Mouse (Mus musculus) liver (tissue): ENCODE results near the gene P2rx4.

ENCODE experiments used
- DNase-seq: peaks from one replicate; pipeline ENCODE4 v3.0.0-alpha.2; 2020; ENCODE audit warnings: mixed read lengths

Gene P2rx4

GRCm38 (mm10) chr5:122763271-122764031 lies 56.1 kb downstream of the P2rx4 start:
- DNase-seq: no peak

GRCm38 (mm10) chr5:122764032-122764464 lies 56.7 kb downstream of the P2rx4 start:
- DNase-seq: peak; percentile 56

GRCm38 (mm10) chr5:122767283-122767682 lies 59.9 kb downstream of the P2rx4 start:
- DNase-seq: no peak

GRCm38 (mm10) chr5:122769101-122769568 lies 61.8 kb downstream of the P2rx4 start:
- peak; percentile 69 for DNase-seq

- DNase-seq: no peak
Observed at GRCm38 (mm10) chr5:122770304-122770703, 63.0 kb downstream of the P2rx4 start.

- peak; percentile 39 for DNase-seq
Observed at GRCm38 (mm10) chr5:122770806-122771261, 63.5 kb downstream of the P2rx4 start.

- DNase-seq: no peak
Observed at GRCm38 (mm10) chr5:122771428-122771827, 64.1 kb downstream of the P2rx4 start.

- DNase-seq: no peak
Observed at GRCm38 (mm10) chr5:122773756-122774155, 66.4 kb downstream of the P2rx4 start.

GRCm38 (mm10) chr5:122774743-122775611 lies 67.6 kb downstream of the P2rx4 start:
- DNase-seq: peak; percentile 80

- DNase-seq: no peak
Observed at GRCm38 (mm10) chr5:122775646-122776286, 68.4 kb downstream of the P2rx4 start.

- no peak for DNase-seq
Observed at GRCm38 (mm10) chr5:122777322-122777721, 70.0 kb downstream of the P2rx4 start.

GRCm38 (mm10) chr5:122778231-122779226 lies 71.2 kb downstream of the P2rx4 start:
- peak; percentile 42 for DNase-seq
